Mouse (Mus musculus) erythroblast, embryonic 14.5 days (primary cell): ENCODE measurements around the gene Thap7.

Experiments
- GATA1 ChIP-seq: IDR thresholded peaks from 2 replicates; pipeline ENCODE4 v1.6.1; 2012; ENCODE audit warnings: low read length, inconsistent platforms, mixed read lengths
- TAL1 ChIP-seq: IDR thresholded peaks from 3 replicates; pipeline ENCODE4 v1.6.1; 2012; ENCODE audit warnings: low read length, inconsistent platforms, mixed read lengths

GRCm38 (mm10) chr16:17530640-17531288, at the start of gene Thap7:
- TF ChIP-seq GATA1 (no peak), TAL1 (no peak)
